Mouse (Mus musculus) stomach, embryonic 14.5 days (tissue): ENCODE measurements around the gene Smc1b. TPM values are rescaled to one million over a fixed set of nuclear protein-coding genes. Genes with fewer than 3 reads are reported as not detected.

ENCODE experiments used
- ATAC-seq: fragments of 200-750 bp; cut with Nextera tagmentation; 2 replicates; pipeline ENCODE4 v1.8.0; 2017; ENCODE audit warnings: low read depth, moderate TSS enrichment; ENCODE audit not compliant: insufficient number of reproducible peaks, insufficient read depth, low FRiP score
- H3K27ac ChIP-seq: fragments of 300-500 bp; sonication (generic); 2 replicates; pipeline ENCODE4 v1.5.1; 2014; ENCODE audit warnings: mild to moderate bottlenecking, low read length, moderate library complexity, mixed read lengths
- H3K27me3 ChIP-seq: fragments of 300-500 bp; sonication (generic); 2 replicates; pipeline ENCODE4 v1.6.1; 2014; ENCODE audit warnings: low read length, control low read depth, mixed read lengths; ENCODE audit not compliant: control insufficient read depth, insufficient read depth
- H3K36me3 ChIP-seq: fragments of 300-500 bp; sonication (generic); 2 replicates; pipeline ENCODE4 v1.6.1; 2014; ENCODE audit warnings: mild to moderate bottlenecking, control low read depth, low read length, moderate library complexity, mixed read lengths; ENCODE audit not compliant: control insufficient read depth, insufficient read depth
- H3K4me1 ChIP-seq: fragments of 300-500 bp; sonication (generic); 2 replicates; pipeline ENCODE4 v1.6.1; 2014; ENCODE audit warnings: low read length, control low read depth, mixed read lengths; ENCODE audit not compliant: control insufficient read depth, insufficient read depth
- H3K4me2 ChIP-seq: fragments of 300-500 bp; sonication (generic); replicated peaks from 2 replicates; pipeline ENCODE4 v1.6.1; 2014; ENCODE audit warnings: low read depth, low read length, control low read depth
- H3K4me3 ChIP-seq: fragments of 300-500 bp; sonication (generic); 2 replicates; pipeline ENCODE4 v1.5.1; 2014; ENCODE audit warnings: low read depth, low read length, control low read depth
- H3K9ac ChIP-seq: fragments of 300-500 bp; sonication (generic); replicated peaks from 2 replicates; pipeline ENCODE4 v1.6.1; 2014; ENCODE audit warnings: low read depth, mild to moderate bottlenecking, control low read depth, low read length, moderate library complexity, mixed read lengths
- H3K9me3 ChIP-seq: fragments of 300-500 bp; sonication (generic); 2 replicates; pipeline ENCODE4 v1.6.1; 2016; ENCODE audit warnings: low read depth, low read length, control low read depth; ENCODE audit not compliant: control insufficient read depth
- WGBS: fragments of 180-500 bp; shearing (Covaris S2); extraction: QIAGEN DNeasy Blood & Tissue Kit; methylation state at CpG from one replicate; pipeline ENCODE4 v1.1.7; 2014; 5-methylcytosine and 5-hydroxymethylcytosine counted together
- polyA plus RNA-seq: library from polyadenylated mRNA; unstranded; fragments of >200 nt; fragmentation: Nextera tagmentation; extraction: Ambion mirVana; gene quantifications from 2 replicates; pipeline ENCODE4 v1.2.1, GENCODE M21; 2014

The Smc1b gene
- polyA plus RNA-seq, 1 experiment from 2014 or later = 0.19 TPM

DNA sequence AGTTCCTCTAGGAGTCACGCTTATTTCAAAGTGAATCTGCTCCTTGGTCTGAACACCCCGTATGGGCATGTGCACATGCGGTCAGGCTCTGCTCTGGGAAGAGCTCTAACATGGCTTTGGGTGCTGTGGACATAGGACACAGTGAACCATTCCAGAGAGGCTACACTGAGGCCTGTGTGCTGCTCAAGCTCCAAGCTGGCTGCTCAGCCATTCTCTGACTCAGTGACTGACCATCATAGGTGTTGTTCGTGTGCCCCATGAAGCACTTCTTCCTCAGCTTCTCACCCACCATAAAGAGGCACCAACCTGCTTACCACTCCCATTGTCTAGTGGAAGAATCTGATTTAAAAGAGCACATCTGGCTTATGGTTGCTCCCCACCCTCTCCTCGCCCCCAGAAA lies 12.5 kb upstream of the Smc1b start:
- no peak overlapping the region for H3K4me3 ChIP-seq
- no peak for ATAC-seq
- no peak overlapping the region for H3K4me2 ChIP-seq
- H3K27ac ChIP-seq = no peak overlapping the region
- no peaks in the 10 kb centered on the region for H3K9me3 ChIP-seq
- no peak overlapping the region for H3K9ac ChIP-seq
- no peaks in the 10 kb centered on the region for H3K4me1 ChIP-seq
- WGBS = 85% methylated on average over 5 of the region's 5 CpGs
- no peaks in the 10 kb centered on the region for H3K27me3 ChIP-seq
- no peaks in the 10 kb centered on the region for H3K36me3 ChIP-seq

DNA sequence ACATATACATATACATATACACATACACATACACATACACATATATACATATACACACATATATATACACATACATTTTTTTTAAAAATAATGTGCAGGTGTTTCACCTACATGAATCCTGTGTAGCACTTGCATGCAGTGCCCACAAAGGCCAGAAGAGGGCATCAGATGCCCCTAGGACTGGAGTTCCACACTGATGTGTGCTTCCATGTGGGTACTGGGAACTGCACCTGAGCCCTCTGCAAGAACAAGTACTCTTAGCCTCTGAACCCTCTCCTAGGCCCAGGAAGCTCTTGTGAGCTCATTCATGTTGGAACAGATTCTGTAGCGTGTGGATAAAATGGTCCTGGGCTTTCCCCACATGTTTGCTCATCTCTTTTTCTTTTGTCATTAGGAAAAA lies 12.0 kb upstream of the Smc1b start:
- Histone ChIP-seq H3K9me3 (no peaks in the 10 kb centered on the region), H3K9ac (no peak overlapping the region), H3K36me3 (no peaks in the 10 kb centered on the region), H3K27ac (no peak overlapping the region), H3K27me3 (no peaks in the 10 kb centered on the region), H3K4me1 (no peaks in the 10 kb centered on the region), H3K4me2 (no peak overlapping the region), H3K4me3 (no peak overlapping the region)
- WGBS = 94% methylated on average over 1 of the region's 1 CpGs
- no peak for ATAC-seq

DNA sequence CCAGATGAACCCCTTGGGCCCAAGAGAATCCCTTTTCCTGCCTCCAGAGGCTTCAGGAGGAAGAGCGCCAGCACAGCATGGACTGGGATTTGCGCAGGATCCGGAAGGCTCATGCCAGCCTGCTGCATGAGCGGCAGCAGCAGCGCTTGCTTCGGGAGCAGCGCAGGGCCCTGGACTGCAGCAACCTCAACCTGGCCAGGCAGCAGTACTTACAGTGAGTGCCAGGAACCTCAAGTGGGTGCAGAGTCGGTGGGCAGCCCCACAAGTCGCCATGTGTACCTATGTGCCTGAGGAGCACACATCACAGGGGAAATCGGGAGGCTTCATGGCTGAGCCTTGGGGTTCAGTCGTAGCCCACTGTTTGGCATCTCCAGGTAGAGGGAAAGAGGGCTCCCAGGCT lies 11.4 kb upstream of the Smc1b start:
- 89% methylated on average over 11 of the region's 11 CpGs for WGBS
- H3K4me2 ChIP-seq = no peak overlapping the region
- H3K9me3 ChIP-seq = no peaks in the 10 kb centered on the region
- H3K27me3 ChIP-seq = no peaks in the 10 kb centered on the region
- no peak overlapping the region for H3K4me3 ChIP-seq
- no peaks in the 10 kb centered on the region for H3K36me3 ChIP-seq
- no peak overlapping the region for H3K27ac ChIP-seq
- H3K9ac ChIP-seq = no peak overlapping the region
- ATAC-seq = no peak
- no peaks in the 10 kb centered on the region for H3K4me1 ChIP-seq

DNA sequence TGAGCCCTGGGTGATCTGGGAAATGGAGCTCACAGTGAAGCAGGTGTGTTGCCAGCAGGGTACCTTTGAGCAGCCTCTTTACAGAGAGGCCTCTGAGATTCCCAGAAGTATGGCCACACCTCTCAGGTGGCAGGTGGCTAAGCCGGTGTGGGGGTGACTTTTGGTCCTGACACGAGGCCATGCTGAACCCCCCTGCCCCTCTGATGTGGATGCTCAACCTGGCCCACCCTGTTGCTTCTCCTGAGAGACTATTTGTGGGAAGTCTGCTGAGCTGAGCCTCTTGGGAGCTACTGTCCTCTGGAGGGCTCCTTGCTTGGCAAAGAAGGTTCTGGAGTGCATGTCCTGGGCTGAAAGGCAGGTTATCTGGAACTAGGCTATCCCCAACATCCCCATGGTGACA lies 10.7 kb upstream of the Smc1b start:
- Histone ChIP-seq H3K27ac (no peak overlapping the region), H3K4me1 (no peaks in the 10 kb centered on the region), H3K36me3 (no peaks in the 10 kb centered on the region), H3K27me3 (no peaks in the 10 kb centered on the region), H3K9ac (no peak overlapping the region), H3K4me2 (no peak overlapping the region), H3K4me3 (no peak overlapping the region), H3K9me3 (no peaks in the 10 kb centered on the region)
- WGBS = 72% methylated on average over 2 of the region's 2 CpGs
- no peak for ATAC-seq

DNA sequence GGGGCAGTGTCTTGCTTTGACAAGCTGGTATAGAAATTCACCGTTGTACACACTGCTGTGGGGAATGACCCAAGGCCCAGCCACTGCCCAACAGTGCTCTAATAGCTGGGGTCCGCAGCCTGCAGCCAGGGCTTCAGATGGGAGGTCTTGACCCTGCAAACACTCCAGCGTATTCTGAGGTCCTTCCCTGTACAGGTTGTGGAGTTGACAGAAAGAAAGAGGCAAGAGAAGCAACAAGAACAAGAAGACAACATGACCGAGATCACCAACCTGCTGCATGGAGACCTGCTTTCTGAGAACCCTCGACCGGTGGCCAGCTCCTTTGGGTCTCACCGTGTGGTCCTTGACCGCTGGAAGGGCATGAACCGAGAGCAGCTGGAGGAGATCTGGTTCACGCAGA lies 9.5 kb upstream of the Smc1b start:
- no peak overlapping the region for H3K27ac ChIP-seq
- H3K9ac ChIP-seq = no peak overlapping the region
- 88% methylated on average over 10 of the region's 10 CpGs for WGBS
- no peaks in the 10 kb centered on the region for H3K27me3 ChIP-seq
- H3K4me2 ChIP-seq = no peak overlapping the region
- ATAC-seq = no peak
- no peaks in the 10 kb centered on the region for H3K9me3 ChIP-seq
- H3K4me3 ChIP-seq = no peak overlapping the region
- H3K4me1 ChIP-seq = no peaks in the 10 kb centered on the region
- H3K36me3 ChIP-seq = no peaks in the 10 kb centered on the region

DNA sequence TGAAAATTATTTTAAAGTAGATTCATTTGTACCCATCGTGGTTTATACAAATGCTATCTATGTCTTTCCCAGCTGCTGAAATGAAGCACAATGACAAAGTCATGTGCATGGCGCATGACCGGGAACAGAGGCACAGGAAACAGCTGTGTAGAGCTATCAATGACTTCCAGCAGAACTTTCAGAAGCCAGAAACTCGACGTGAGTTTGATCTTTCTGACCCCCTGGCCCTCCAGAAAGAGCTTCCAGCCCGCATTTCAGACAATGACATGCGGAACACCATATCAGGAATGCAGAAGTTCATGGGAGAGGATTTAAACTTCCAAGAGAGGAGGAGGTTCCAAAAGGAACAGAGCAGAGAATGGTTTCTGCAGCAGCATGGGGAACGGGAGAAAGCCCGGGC lies 3.4 kb upstream of the Smc1b start:
- no peaks in the 10 kb centered on the region for H3K4me1 ChIP-seq
- H3K4me3 ChIP-seq = no peak overlapping the region
- no peak overlapping the region for H3K9ac ChIP-seq
- no peaks in the 10 kb centered on the region for H3K9me3 ChIP-seq
- no peak overlapping the region for H3K4me2 ChIP-seq
- no peak for ATAC-seq
- H3K27ac ChIP-seq = no peak overlapping the region
- H3K36me3 ChIP-seq = no peaks in the 10 kb centered on the region
- no peaks in the 10 kb centered on the region for H3K27me3 ChIP-seq
- WGBS = 46% methylated on average over 9 of the region's 9 CpGs

DNA sequence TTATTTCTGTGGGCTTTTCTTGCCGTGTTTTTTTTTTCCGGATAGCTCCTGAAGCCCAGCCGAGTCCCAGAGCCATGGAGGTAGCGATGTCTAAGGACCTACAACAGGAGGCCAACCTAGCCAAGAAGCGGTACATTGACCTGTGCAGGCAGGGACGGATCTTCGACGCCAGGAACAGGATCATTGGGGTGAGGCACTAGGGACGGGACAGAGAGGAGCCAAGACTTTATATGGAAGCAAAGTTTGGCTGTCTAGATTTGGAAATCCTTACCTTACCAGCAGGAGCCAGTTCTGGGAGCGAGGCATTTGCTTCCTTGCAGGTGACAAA lies 393 bp upstream of the Smc1b start:
- H3K9ac ChIP-seq = no peak overlapping the region
- peak overlapping the region; percentile 41 for H3K4me2 ChIP-seq
- no peaks in the 10 kb centered on the region for H3K36me3 ChIP-seq
- ATAC-seq = no peak
- no peaks in the 10 kb centered on the region for H3K4me1 ChIP-seq
- no peak overlapping the region for H3K27ac ChIP-seq
- peak overlapping the region; percentile 18 for H3K4me3 ChIP-seq
- H3K27me3 ChIP-seq = no peaks in the 10 kb centered on the region
- WGBS = 18% methylated on average over 10 of the region's 10 CpGs
- no peaks in the 10 kb centered on the region for H3K9me3 ChIP-seq

DNA sequence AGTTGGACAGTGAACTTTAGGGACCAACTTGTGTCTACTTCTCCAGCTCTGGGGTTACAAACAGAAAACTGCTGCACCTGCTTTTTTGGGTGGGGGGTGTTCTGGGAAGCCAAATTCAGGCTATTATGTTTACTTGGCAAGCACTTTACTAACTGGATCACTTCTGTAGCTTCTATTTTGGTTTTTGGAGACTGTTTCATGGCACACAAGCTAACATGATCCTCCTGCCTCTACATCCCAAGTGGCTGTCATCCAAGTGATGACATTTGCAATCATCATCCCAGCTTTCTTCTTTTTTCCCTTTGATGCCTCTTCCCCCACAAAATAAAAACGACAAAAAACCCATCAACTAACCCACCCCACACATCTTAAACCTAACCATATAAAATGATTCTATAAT lies 46.1 kb downstream of the Smc1b start:
- Histone ChIP-seq H3K4me2 (no peak overlapping the region), H3K4me3 (no peak overlapping the region), H3K27me3 (no peaks in the 10 kb centered on the region), H3K27ac (no peak overlapping the region), H3K4me1 (no peaks in the 10 kb centered on the region), H3K36me3 (no peaks in the 10 kb centered on the region), H3K9ac (no peak overlapping the region), H3K9me3 (no peaks in the 10 kb centered on the region)
- no peak for ATAC-seq
- WGBS = 67% methylated on average over 1 of the region's 1 CpGs

DNA sequence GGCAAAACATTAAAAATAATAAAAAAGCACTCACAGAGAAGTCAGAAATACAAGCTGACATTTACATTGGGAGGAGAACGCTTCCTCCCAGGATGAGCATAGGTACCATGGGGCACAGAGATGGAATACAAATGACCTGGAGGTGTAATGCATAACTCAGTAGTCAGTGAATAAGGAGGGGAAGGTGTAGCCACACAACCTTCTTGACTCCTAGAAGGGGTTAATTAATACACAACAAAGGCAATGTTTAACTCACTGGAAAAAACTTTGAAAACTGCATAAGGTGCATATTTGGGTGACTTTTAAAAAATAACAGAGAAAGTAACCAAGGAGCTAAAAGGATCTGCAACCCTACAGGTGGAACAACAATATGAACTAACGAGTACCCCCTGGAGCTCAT lies 59.1 kb downstream of the Smc1b start:
- Histone ChIP-seq H3K27ac (no peak overlapping the region), H3K9ac (no peak overlapping the region), H3K36me3 (no peaks in the 10 kb centered on the region), H3K9me3 (no peaks in the 10 kb centered on the region), H3K27me3 (no peaks in the 10 kb centered on the region), H3K4me1 (no peaks in the 10 kb centered on the region), H3K4me2 (no peak overlapping the region), H3K4me3 (no peak overlapping the region)
- ATAC-seq = no peak
- WGBS = 80% methylated on average over 2 of the region's 2 CpGs
